Comparison of ENCODE assay signal across 9 mouse cellular contexts in genomic region chr4:104077771-104078170, GRCm38 (mm10).
A peak's percentile ranks its signal among the peaks of the same experiment; 100 is the strongest.
DNase-seq lines count a peak whose midpoint lies in the region; ATAC-seq lines count a peak whose summit lies in the region.
"Had no signal": no experiment of that assay in that cellular context is flagged by ENCODE, and none has a peak within 500 bp of the region (broad histone marks: within the 10 kb centered on the region; RNA-seq: fewer than 3 reads in every experiment).

No protein-coding gene starts in this region.

- no peaks in the 10 kb centered on the region for H3K36me3 ChIP-seq in kidney, embryonic 16.5 days (ENCODE audit: insufficient read depth, low read length)
- H3K36me3 ChIP-seq: neural tube, embryonic 15.5 days had no signal

- peak; percentile 59 for DNase-seq in kidney, adult 18-20 months
- peak; percentile 34 for DNase-seq in NIH3T3 (ENCODE audit: low read depth)
- DNase-seq in adrenal gland, postnatal 10 days: peak; percentile 76
- DNase-seq in kidney, postnatal 36 days: peak; percentile 70 to 71
- no peak for DNase-seq in retina, embryonic 14.5 days (ENCODE audit: low spot score)
- DNase-seq: thymus, adult 18-20 months had no signal

- 97% methylated on average over 1 of the region's 1 CpGs for WGBS in kidney, embryonic 16.5 days

- H3K4me1 ChIP-seq in kidney, embryonic 16.5 days (ENCODE audit: insufficient read depth, low read length): peaks cover 6% of the 10 kb centered on the region; the same call in 1 of the 2 replicates
- H3K4me1 ChIP-seq: neural tube, embryonic 15.5 days had no signal

- H3K27ac ChIP-seq in kidney, embryonic 16.5 days (ENCODE audit: low read length): no peak overlapping the region
- H3K27ac ChIP-seq: neural tube, embryonic 15.5 days had no signal

- no peaks in the 10 kb centered on the region for H3K27me3 ChIP-seq in kidney, embryonic 16.5 days (ENCODE audit: insufficient read depth, low read length)
- H3K27me3 ChIP-seq: neural tube, embryonic 15.5 days had no signal

- no peak overlapping the region for H3K9ac ChIP-seq in kidney, embryonic 16.5 days (replicated peaks; ENCODE audit: low read length)
- H3K9ac ChIP-seq: neural tube, embryonic 15.5 days had no signal

- H3K4me3 ChIP-seq in kidney, embryonic 16.5 days (ENCODE audit: low read length): no peak overlapping the region
- H3K4me3 ChIP-seq: neural tube, embryonic 15.5 days had no signal

- no peak for ATAC-seq in kidney, embryonic 16.5 days (ENCODE audit: low FRiP score, low TSS enrichment)
- no peak for ATAC-seq in activated CD4-positive, CD25-positive, alpha-beta regulatory T cell, adult 4 months

- no peak overlapping the region for H3K4me2 ChIP-seq in kidney, embryonic 16.5 days (replicated peaks; ENCODE audit: low read depth, low read length)
- H3K4me2 ChIP-seq: neural tube, embryonic 15.5 days had no signal

- no peaks in the 10 kb centered on the region for H3K9me3 ChIP-seq in kidney, embryonic 16.5 days (ENCODE audit: low read length)
- H3K9me3 ChIP-seq: neural tube, embryonic 15.5 days had no signal
